Mouse (Mus musculus) regulatory T cell (primary cell): ENCODE results near the gene Hormad1.

Experiments used
- in situ Hi-C: fragments of 300-600 bp; cut with MboI, MseI; formaldehyde crosslinking; loops from one replicate; pipeline ENCODE4 v1.15.1; 2025; ENCODE audit warnings: high pct_unique_total_duplicates

Hormad1 gene

GRCm38 (mm10) chr3:95632648-95633588 lies 73.4 kb downstream of the Hormad1 start:
- in situ Hi-C loops: no loop called here

GRCm38 (mm10) chr3:95635636-95636035 lies 76.2 kb downstream of the Hormad1 start:
- in situ Hi-C loops: loop anchor here (5.0 kb wide), 1 partner anchor 37 kb away; no protein-coding TSS in a partner anchor

GRCm38 (mm10) chr3:95636072-95636471 lies 76.6 kb downstream of the Hormad1 start:
- in situ Hi-C loops: loop anchor here (5.0 kb wide), 1 partner anchor 36 kb away; no protein-coding TSS in a partner anchor
